Mouse (Mus musculus) olfactory bulb, adult 2 months (tissue): ENCODE data around the gene Olfr916. TPM values are rescaled to one million over a fixed set of nuclear protein-coding genes. Genes with fewer than 3 reads are reported as not detected.

Experiments used
- H3K27ac ChIP-seq: fragments of 200-500 bp; 2 replicates; pipeline ENCODE4 v1.5.1; 2012; ENCODE audit warnings: low read depth, low read length; ENCODE audit not compliant: insufficient read depth
- H3K4me1 ChIP-seq: fragments of 200-500 bp; 2 replicates; pipeline ENCODE4 v1.6.1; 2012; ENCODE audit warnings: low read length; ENCODE audit not compliant: control insufficient read depth, insufficient read depth
- H3K4me3 ChIP-seq: fragments of 200-500 bp; 2 replicates; pipeline ENCODE4 v1.5.1; 2012; ENCODE audit warnings: mild to moderate bottlenecking, low read depth, low read length, moderate library complexity; ENCODE audit not compliant: insufficient read depth
- CTCF ChIP-seq: fragments of 200-500 bp; IDR thresholded peaks from 2 replicates; pipeline ENCODE4 v1.5.1; 2012; ENCODE audit warnings: low read depth, mild to moderate bottlenecking, low read length, moderate library complexity; ENCODE audit not compliant: insufficient read depth
- POLR2A ChIP-seq: fragments of 200-500 bp; IDR thresholded peaks from 2 replicates; pipeline ENCODE4 v1.6.1; 2012; ENCODE audit warnings: mild to moderate bottlenecking, low read depth, low read length, moderate library complexity; ENCODE audit not compliant: insufficient read depth
- WGBS: fragments of 180-500 bp; shearing (Covaris S2); methylation state at CpG from one replicate; pipeline ENCODE4 v1.1.7; 2018; 5-methylcytosine and 5-hydroxymethylcytosine counted together
- polyA plus RNA-seq: library from polyadenylated mRNA; stranded (reverse); fragments of >200 nt; gene quantifications from 2 replicates; pipeline ENCODE4 v1.2.4, GENCODE M21; 2012; ENCODE audit warnings: low replicate concordance; ENCODE audit not compliant: missing spikeins, insufficient read depth, insufficient read length

Olfr916 gene
- polyA plus RNA-seq, result not detected in 2 replicates

GRCm38 (mm10) chr9:38659775-38660174 lies at the start of gene Olfr916:
Olfr916 (minus strand) TSS chr9:38659875.
- Histone ChIP-seq H3K27ac (no peak within 1 kb of the TSS), H3K4me1 (no peaks in the 10 kb centered on the region), H3K4me3 (no peak within 1 kb of the TSS)
- WGBS, result 45% methylated on average over 1 of the region's 1 CpGs
- TF ChIP-seq CTCF, result no peak
- no peak for TF ChIP-seq POLR2A

GRCm38 (mm10) chr9:38674501-38674900 lies 14.8 kb upstream of the Olfr916 start, which contains the start of gene Olfr918:
Olfr918 (minus strand) TSS chr9:38674601.
- H3K27ac ChIP-seq, result no peak within 1 kb of the TSS
- no peak within 1 kb of the TSS for H3K4me3 ChIP-seq
- no peaks in the 10 kb centered on the region for H3K4me1 ChIP-seq
- no peak for TF ChIP-seq POLR2A
- TF ChIP-seq CTCF, result no peak
- WGBS, result 85% methylated on average over 2 of the region's 2 CpGs

GRCm38 (mm10) chr9:38672887-38673286 lies 13.2 kb upstream of the Olfr916 start:
- Histone ChIP-seq H3K4me1 (no peaks in the 10 kb centered on the region), H3K4me3 (no peak overlapping the region), H3K27ac (no peak overlapping the region)
- WGBS, result 82% methylated on average over 2 of the region's 2 CpGs
- TF ChIP-seq CTCF (no peak), POLR2A (no peak)

GRCm38 (mm10) chr9:38665742-38666141 lies 6.1 kb upstream of the Olfr916 start, which contains the start of gene Olfr917:
Olfr917 (minus strand) TSS chr9:38665842.
- 92% methylated on average over 1 of the region's 1 CpGs for WGBS
- no peak within 1 kb of the TSS for H3K4me3 ChIP-seq

GRCm38 (mm10) chr9:38632406-38632805 lies 27.3 kb downstream of the Olfr916 start:
- Histone ChIP-seq H3K4me1 (no peaks in the 10 kb centered on the region), H3K27ac (no peak overlapping the region), H3K4me3 (no peak overlapping the region)
- no peak for TF ChIP-seq CTCF
- TF ChIP-seq POLR2A, result no peak
- WGBS, result 74% methylated on average over 4 of the region's 4 CpGs

More at GRCm38 (mm10) chr9:38665742-38666141, 6.1 kb upstream of the Olfr916 start, which contains the start of gene Olfr917:
- Histone ChIP-seq H3K4me1 (no peaks in the 10 kb centered on the region), H3K27ac (no peak within 1 kb of the TSS)
- TF ChIP-seq POLR2A (no peak), CTCF (no peak)

Other genes with a start within 250 kb of the Olfr916 start
- gene Olfr901, start 230.4 kb downstream of the Olfr916 start, polyA plus RNA-seq, result not detected in 2 replicates
- gene Olfr902, start 212.2 kb downstream of the Olfr916 start, polyA plus RNA-seq, result not detected in 2 replicates
- gene Olfr904, start 196.7 kb downstream of the Olfr916 start, polyA plus RNA-seq, result not detected in 2 replicates
- not detected in 2 replicates for gene Olfr905, start 188.8 kb downstream of the Olfr916 start, polyA plus RNA-seq
- not detected in 2 replicates for gene Olfr906, start 172.8 kb downstream of the Olfr916 start, polyA plus RNA-seq
- gene Olfr907, start 164.1 kb downstream of the Olfr916 start, polyA plus RNA-seq, result not detected in 2 replicates
- gene Olfr911-ps1, start 138.3 kb downstream of the Olfr916 start, polyA plus RNA-seq, result not detected in 2 replicates
- gene Olfr910, start 122.0 kb downstream of the Olfr916 start, polyA plus RNA-seq, result not detected in 2 replicates
- not detected in 2 replicates for gene Olfr912, start 79.7 kb downstream of the Olfr916 start, polyA plus RNA-seq
- gene Olfr913, start 67.1 kb downstream of the Olfr916 start, polyA plus RNA-seq, result not detected in 2 replicates
- gene Olfr914, start 54.8 kb downstream of the Olfr916 start, polyA plus RNA-seq, result not detected in 2 replicates
- not detected in 2 replicates for gene Olfr917, start 6.0 kb upstream of the Olfr916 start, polyA plus RNA-seq
- gene Olfr918, start 14.7 kb upstream of the Olfr916 start, polyA plus RNA-seq, result not detected in 2 replicates
- not detected in 2 replicates for gene Olfr919, start 43.8 kb upstream of the Olfr916 start, polyA plus RNA-seq
- not detected in 2 replicates for gene Vwa5a, start 58.4 kb upstream of the Olfr916 start, polyA plus RNA-seq
- gene Olfr920, start 92.4 kb upstream of the Olfr916 start, polyA plus RNA-seq, result not detected in 2 replicates
- not detected in 2 replicates for gene Olfr921, start 113.2 kb upstream of the Olfr916 start, polyA plus RNA-seq
- not detected in 2 replicates for gene Olfr922, start 154.7 kb upstream of the Olfr916 start, polyA plus RNA-seq
- gene Olfr923, start 166.7 kb upstream of the Olfr916 start, polyA plus RNA-seq, result not detected in 2 replicates
- not detected in 2 replicates for gene Olfr924, start 184.6 kb upstream of the Olfr916 start, polyA plus RNA-seq
- not detected in 2 replicates for gene Olfr26, start 195.2 kb upstream of the Olfr916 start, polyA plus RNA-seq
- not detected in 2 replicates for gene Olfr926, start 217.3 kb upstream of the Olfr916 start, polyA plus RNA-seq